10 mouse cellular contexts compared by ENCODE assay signal in genomic region chr12:11336845-11337244, GRCm38 (mm10).
DNase-seq lines count a peak whose midpoint lies in the region; ATAC-seq and TF ChIP-seq lines count a peak whose summit lies in the region.
"Had no signal": no experiment of that assay in that cellular context is flagged by ENCODE, and none has a peak within 500 bp of the region (broad histone marks: within the 10 kb centered on the region; RNA-seq: fewer than 3 reads in every experiment).

No protein-coding gene starts in this region.

- WGBS in liver, adult 2 months = 25% methylated on average over 4 of the region's 4 CpGs
- WGBS in liver, embryonic 11.5 days = 38% methylated on average over 4 of the region's 4 CpGs
- 25% methylated on average over 4 of the region's 4 CpGs for WGBS in large intestine, adult 2 months

- no peak overlapping the region for H3K4me3 ChIP-seq in liver, adult 2 months (ENCODE audit: insufficient read depth, low read depth, low read length)
- H3K4me3 ChIP-seq in liver, embryonic 11.5 days (ENCODE audit: low read depth, low read length) = no peak overlapping the region
- H3K4me3 ChIP-seq: heart, embryonic 15.5 days; neural tube, embryonic 13.5 days had no signal

- H3K4me1 ChIP-seq in liver, adult 2 months (ENCODE audit: control insufficient read depth, insufficient read depth, low read length) = no peaks in the 10 kb centered on the region
- no peaks in the 10 kb centered on the region for H3K4me1 ChIP-seq in liver, embryonic 11.5 days (replicated peaks; ENCODE audit: control insufficient read depth, insufficient read depth, low read length)
- H3K4me1 ChIP-seq: heart, embryonic 15.5 days; neural tube, embryonic 13.5 days had no signal

- no peak for TF ChIP-seq POLR2A in liver, adult 2 months (IDR thresholded peaks at IDR 0.05; ENCODE audit: extremely low read depth, insufficient read depth, low read length)

- in situ Hi-C loops in Patski (cut with MboI; ENCODE audit: low pct_unique_long_range_greater_than_20kb) = loop anchor here (25.0 kb wide), 2 partner anchors 725 to 975 kb away; no protein-coding TSS in a partner anchor

- POLR2A ChIA-PET in Patski (lab: Charles Lee) = no interaction called here

- peak; percentile 31; the same call in 1 of the 2 replicates for TF ChIP-seq CTCF in liver, adult 2 months (IDR thresholded peaks at IDR 0.05; ENCODE audit: low read depth, low read length)
- peak; percentile 70 for TF ChIP-seq CTCF in Patski (IDR thresholded peaks at IDR 0.05)

- CTCF ChIA-PET in Patski (lab: Charles Lee) = interaction anchor here (0.7 to 2.1 kb wide), 7 partner anchors 9 to 172 kb away, joined by 3 to 6 read pairs (median 3); no protein-coding TSS in a partner anchor

- H3K9me3 ChIP-seq in liver, embryonic 11.5 days (ENCODE audit: control insufficient read depth, low read length) = no peaks in the 10 kb centered on the region
- H3K9me3 ChIP-seq: heart, embryonic 15.5 days; neural tube, embryonic 13.5 days had no signal

- no peak overlapping the region for H3K27ac ChIP-seq in liver, adult 2 months (replicated peaks; ENCODE audit: insufficient read depth, low read depth, low read length)
- no peak overlapping the region for H3K27ac ChIP-seq in liver, embryonic 11.5 days (ENCODE audit: low read depth, low read length)
- H3K27ac ChIP-seq: heart, embryonic 15.5 days; neural tube, embryonic 13.5 days had no signal

- H3K27me3 ChIP-seq in liver, adult 2 months (ENCODE audit: control insufficient read depth, insufficient read depth, low read length) = no peaks in the 10 kb centered on the region
- no peaks in the 10 kb centered on the region for H3K27me3 ChIP-seq in liver, embryonic 11.5 days (replicated peaks; ENCODE audit: control insufficient read depth, insufficient read depth, low read length)
- H3K27me3 ChIP-seq in Patski = no peaks in the 10 kb centered on the region
- H3K27me3 ChIP-seq: heart, embryonic 15.5 days; neural tube, embryonic 13.5 days had no signal

- no peaks in the 10 kb centered on the region for H3K79me2 ChIP-seq in liver, adult 2 months (ENCODE audit: control insufficient read depth, insufficient read depth, low read length)

- H3K4me2 ChIP-seq in liver, embryonic 11.5 days = no peak overlapping the region
- H3K4me2 ChIP-seq: heart, embryonic 15.5 days; neural tube, embryonic 13.5 days had no signal

- peak; percentile 35 for DNase-seq in cerebellum, adult 8-10 months
- DNase-seq in liver, adult 2 months (ENCODE audit: extremely low read depth, low read depth, low spot score) = peak; percentile 68
- DNase-seq in liver, embryonic 11.5 days (ENCODE audit: low spot score) = no peak
- DNase-seq in Patski (ENCODE audit: low read depth, low spot score) = no peak
- DNase-seq in embryo, embryonic 11.5 days (ENCODE audit: low read depth, low spot score) = peak; percentile 36
- DNase-seq in large intestine, adult 2 months (ENCODE audit: low read depth, low spot score) = peak; percentile 22
- DNase-seq in retina, postnatal 1 day = peak; percentile 73

- ATAC-seq in cerebellum, adult (ENCODE audit: insufficient number of reproducible peaks, low FRiP score, low TSS enrichment) = no peak
- ATAC-seq in liver, embryonic 11.5 days (replicated peaks; ENCODE audit: low FRiP score) = no peak
- no peak for ATAC-seq in Patski

- H3K36me3 ChIP-seq in liver, adult 2 months (ENCODE audit: control insufficient read depth, insufficient read depth, low read length) = no peaks in the 10 kb centered on the region
- H3K36me3 ChIP-seq in liver, embryonic 11.5 days (ENCODE audit: control insufficient read depth, insufficient read depth, low read length) = no peaks in the 10 kb centered on the region
- H3K36me3 ChIP-seq: heart, embryonic 15.5 days; neural tube, embryonic 13.5 days had no signal

- H3K9ac ChIP-seq in liver, adult 2 months (ENCODE audit: low read depth, low read length) = no peak overlapping the region
- no peak overlapping the region for H3K9ac ChIP-seq in liver, embryonic 11.5 days (ENCODE audit: low read depth, low read length)
- H3K9ac ChIP-seq: heart, embryonic 15.5 days; neural tube, embryonic 13.5 days had no signal

Comparison
In these comparisons a context has a peak if more than half of its experiments do, and no peak if none do; other contexts are left out.
1. DNase-seq: peak in cerebellum, adult 8-10 months (single experiment), liver, adult 2 months (single experiment), embryo, embryonic 11.5 days (single experiment), large intestine, adult 2 months (single experiment) and retina, postnatal 1 day (single experiment); none in liver, embryonic 11.5 days (single experiment) and Patski (single experiment).